Mouse (Mus musculus): ENCODE data around the gene Ppp1r15a. TPM values are rescaled to one million over a fixed set of nuclear protein-coding genes. Genes with fewer than 3 reads are reported as not detected.

Gene Ppp1r15a
- total and polyA plus RNA-seq, 3 experiments, result 27.3 to 36.0 (median 29.6) TPM

DNA sequence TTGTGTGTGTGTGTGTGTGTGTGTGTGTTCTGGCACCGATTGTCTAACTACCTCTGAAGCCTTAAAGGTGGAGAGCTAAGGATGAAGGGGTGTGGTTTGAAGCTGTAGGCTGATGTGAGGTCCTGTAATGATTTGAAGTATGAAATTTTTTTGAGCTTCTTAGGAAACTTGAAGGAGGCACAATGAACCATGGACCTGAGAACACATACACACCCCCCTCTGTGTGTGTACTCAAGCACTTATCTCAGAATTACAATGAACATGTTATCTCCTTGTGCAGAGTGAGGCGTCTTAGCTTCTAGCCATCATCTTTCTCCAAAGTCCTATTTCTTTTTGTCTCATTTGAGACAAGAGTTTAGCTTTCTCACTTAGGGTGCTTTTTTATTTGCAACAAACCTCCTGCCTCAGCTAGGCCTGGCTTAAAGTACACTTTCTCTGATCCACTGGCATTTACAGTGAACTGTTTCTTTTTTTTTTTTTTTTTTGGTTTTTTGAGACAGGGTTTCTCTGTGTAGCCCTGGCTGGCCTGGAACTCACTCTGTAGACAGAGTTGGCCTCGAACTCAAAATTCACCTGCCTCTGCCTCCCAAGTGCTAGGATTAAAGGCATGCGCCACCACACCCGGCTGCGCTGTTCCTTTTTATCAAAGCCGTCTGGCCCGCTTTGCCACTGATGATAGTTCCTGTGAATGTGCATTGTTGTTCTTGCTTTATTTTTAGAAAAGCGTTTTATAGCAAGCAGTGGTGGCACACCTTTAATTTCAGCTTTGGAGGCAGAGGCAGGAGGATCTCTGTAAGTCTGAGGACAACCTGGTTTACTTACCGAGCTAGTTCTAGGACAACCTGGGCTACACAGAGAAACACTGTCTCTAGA, 42.8 kb upstream of the Ppp1r15a start:
- H3K27me3 ChIP-seq (ENCODE audit: control insufficient read depth, insufficient read depth, low read length), result no peaks in the 10 kb centered on the region
- TF ChIP-seq CTCF (IDR thresholded peaks at IDR 0.05) (no peak), EP300 (IDR thresholded peaks at IDR 0.05; ENCODE audit: insufficient read depth, low read depth, low read length) (no peak), POLR2A (IDR thresholded peaks at IDR 0.05; ENCODE audit: insufficient read depth, low read depth, low read length) (no peak)
- peaks cover 6% of the 10 kb centered on the region for H3K4me1 ChIP-seq (ENCODE audit: control insufficient read depth, insufficient read depth, low read length)
- no peaks in the 10 kb centered on the region for H3K79me2 ChIP-seq (replicated peaks; ENCODE audit: control insufficient read depth, insufficient read depth, low read length)
- intact Hi-C loops (cut with DNase I), result no loop called here
- peak overlapping the region; percentile 83 for H3K27ac ChIP-seq
- 62% methylated on average over 10 of the region's 10 CpGs for WGBS
- H3K4me3 ChIP-seq, result no peak overlapping the region
- no peak for DNase-seq
- H3K9ac ChIP-seq (ENCODE audit: low read depth, low read length), result peak overlapping the region; percentile 27; the same call in 1 of the 2 replicates
- no peaks in the 10 kb centered on the region for H3K36me3 ChIP-seq (ENCODE audit: control insufficient read depth, insufficient read depth, low read length)

DNA sequence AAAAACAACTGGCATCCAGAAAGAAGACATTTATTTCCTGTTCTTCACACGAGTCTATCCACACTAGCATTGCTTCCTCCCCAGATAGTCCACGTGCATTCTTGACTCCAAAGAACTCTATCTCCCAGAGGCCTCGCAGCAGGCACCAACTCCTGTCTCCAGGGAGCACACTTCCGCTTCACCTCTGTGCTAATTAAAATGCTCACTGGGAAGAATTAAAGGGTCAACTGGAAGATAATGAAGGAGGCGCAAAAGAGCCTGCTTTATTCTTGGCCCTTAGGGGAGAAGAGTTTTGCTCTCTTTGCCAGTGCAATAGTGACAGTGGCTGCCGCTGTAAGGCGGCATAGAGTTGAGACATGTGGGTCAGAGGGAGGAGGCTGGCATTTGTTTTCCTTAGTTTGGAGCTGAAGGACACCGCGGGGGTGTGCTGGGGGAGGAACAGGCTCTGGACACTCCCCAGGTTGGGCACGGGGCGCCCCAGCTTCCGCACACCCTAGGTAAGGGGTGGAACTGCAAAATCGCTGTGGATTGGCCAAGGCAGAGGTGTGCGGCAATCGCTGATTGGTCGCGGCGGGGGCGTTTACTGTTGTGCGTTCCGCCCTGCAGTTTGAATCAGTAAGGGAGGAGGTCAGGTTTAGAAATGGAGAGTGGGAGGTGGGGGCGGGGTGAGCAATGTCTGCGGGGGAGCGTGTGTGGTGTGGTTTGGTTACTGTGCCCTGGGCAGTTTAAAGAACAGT, 41.9 kb upstream of the Ppp1r15a start:
- Histone ChIP-seq H3K9ac (ENCODE audit: low read depth, low read length) (peak overlapping the region; percentile 35), H3K4me1 (ENCODE audit: control insufficient read depth, insufficient read depth, low read length) (peaks cover 6% of the 10 kb centered on the region), H3K27me3 (ENCODE audit: control insufficient read depth, insufficient read depth, low read length) (no peaks in the 10 kb centered on the region), H3K36me3 (ENCODE audit: control insufficient read depth, insufficient read depth, low read length) (no peaks in the 10 kb centered on the region), H3K4me3 (peak overlapping the region; percentile 47), H3K27ac (peak overlapping the region; percentile 83), H3K79me2 (replicated peaks; ENCODE audit: control insufficient read depth, insufficient read depth, low read length) (no peaks in the 10 kb centered on the region)
- TF ChIP-seq POLR2A (IDR thresholded peaks at IDR 0.05; ENCODE audit: insufficient read depth, low read depth, low read length), result peak; percentile 56
- TF ChIP-seq EP300 (IDR thresholded peaks at IDR 0.05; ENCODE audit: insufficient read depth, low read depth, low read length), result peak; percentile 82
- TF ChIP-seq CTCF (IDR thresholded peaks at IDR 0.05), result no peak
- under 1% methylated on average over 24 of the region's 24 CpGs for WGBS
- intact Hi-C loops (cut with DNase I), result no loop called here
- DNase-seq, result peak; percentile 89 to 94

- intact Hi-C loops (cut with DNase I), result no loop called here
- peaks cover 6% of the 10 kb centered on the region for H3K4me1 ChIP-seq (ENCODE audit: control insufficient read depth, insufficient read depth, low read length)
- H3K27me3 ChIP-seq (ENCODE audit: control insufficient read depth, insufficient read depth, low read length), result no peaks in the 10 kb centered on the region
- peak in 1 of 2 experiments; percentile 16 for DNase-seq
- WGBS, result 67% methylated on average over 8 of the region's 8 CpGs
- TF ChIP-seq POLR2A (IDR thresholded peaks at IDR 0.05; ENCODE audit: insufficient read depth, low read depth, low read length) (no peak), CTCF (IDR thresholded peaks at IDR 0.05) (no peak), EP300 (IDR thresholded peaks at IDR 0.05; ENCODE audit: insufficient read depth, low read depth, low read length) (no peak)
- no peak overlapping the region for H3K9ac ChIP-seq (ENCODE audit: low read depth, low read length)
- H3K27ac ChIP-seq, result peak overlapping the region; percentile 83
- no peaks in the 10 kb centered on the region for H3K79me2 ChIP-seq (replicated peaks; ENCODE audit: control insufficient read depth, insufficient read depth, low read length)
- no peaks in the 10 kb centered on the region for H3K36me3 ChIP-seq (ENCODE audit: control insufficient read depth, insufficient read depth, low read length)
- H3K4me3 ChIP-seq, result no peak overlapping the region; the same call in 1 of the 2 replicates
These were observed 41.2 kb upstream of the Ppp1r15a start for GRCm38 (mm10) chr7:45567112-45567779.

DNA sequence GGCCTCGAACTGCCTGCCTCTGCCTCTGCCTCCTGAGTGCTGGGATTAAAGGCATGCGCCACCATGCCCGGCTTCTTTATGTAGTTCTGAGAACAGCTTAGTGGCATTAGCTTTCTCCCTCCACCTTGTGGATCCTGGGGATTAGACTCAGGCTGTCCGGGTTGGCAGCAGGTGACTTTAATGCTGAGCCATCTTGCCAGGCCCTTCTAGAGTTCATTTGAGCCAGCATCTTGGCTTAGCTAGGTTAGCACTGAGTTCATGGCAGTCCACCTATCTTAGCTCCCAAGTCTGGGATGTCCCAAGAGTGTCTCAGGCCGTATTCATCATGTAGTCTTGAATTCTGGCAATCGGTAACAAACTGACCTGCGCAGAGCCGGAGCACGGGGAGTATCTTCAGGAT, 39.4 kb upstream of the Ppp1r15a start:
- TF ChIP-seq EP300 (IDR thresholded peaks at IDR 0.05; ENCODE audit: insufficient read depth, low read depth, low read length) (no peak), CTCF (IDR thresholded peaks at IDR 0.05) (no peak), POLR2A (IDR thresholded peaks at IDR 0.05; ENCODE audit: insufficient read depth, low read depth, low read length) (no peak)
- Histone ChIP-seq H3K79me2 (replicated peaks; ENCODE audit: control insufficient read depth, insufficient read depth, low read length) (no peaks in the 10 kb centered on the region), H3K36me3 (ENCODE audit: control insufficient read depth, insufficient read depth, low read length) (no peaks in the 10 kb centered on the region), H3K27ac (no peak overlapping the region), H3K9ac (ENCODE audit: low read depth, low read length) (no peak overlapping the region), H3K27me3 (ENCODE audit: control insufficient read depth, insufficient read depth, low read length) (no peaks in the 10 kb centered on the region), H3K4me3 (no peak overlapping the region), H3K4me1 (ENCODE audit: control insufficient read depth, insufficient read depth, low read length) (peaks cover 2% of the 10 kb centered on the region)
- intact Hi-C loops (cut with DNase I), result no loop called here
- WGBS, result 91% methylated on average over 9 of the region's 9 CpGs
- DNase-seq, result no peak

GRCm38 (mm10) chr7:45564811-45565210, 38.7 kb upstream of the Ppp1r15a start:
- Histone ChIP-seq H3K4me3 (no peak overlapping the region), H3K79me2 (replicated peaks; ENCODE audit: control insufficient read depth, insufficient read depth, low read length) (no peaks in the 10 kb centered on the region), H3K9ac (ENCODE audit: low read depth, low read length) (no peak overlapping the region), H3K36me3 (ENCODE audit: control insufficient read depth, insufficient read depth, low read length) (no peaks in the 10 kb centered on the region), H3K27me3 (ENCODE audit: control insufficient read depth, insufficient read depth, low read length) (no peaks in the 10 kb centered on the region), H3K27ac (no peak overlapping the region), H3K4me1 (ENCODE audit: control insufficient read depth, insufficient read depth, low read length) (peaks cover 2% of the 10 kb centered on the region)
- intact Hi-C loops (cut with DNase I), result no loop called here
- TF ChIP-seq POLR2A (IDR thresholded peaks at IDR 0.05; ENCODE audit: insufficient read depth, low read depth, low read length), result no peak
- TF ChIP-seq EP300 (IDR thresholded peaks at IDR 0.05; ENCODE audit: insufficient read depth, low read depth, low read length), result no peak
- 79% methylated on average over 2 of the region's 2 CpGs for WGBS
- no peak for DNase-seq
